Mouse (Mus musculus): Measurements from ENCODE around the gene Trim47. TPM values are rescaled to one million over a fixed set of nuclear protein-coding genes. Genes with fewer than 3 reads are reported as not detected.

Gene Trim47
- 18.2 and 21.3 TPM in 2 replicates for total RNA-seq (2017)

DNA sequence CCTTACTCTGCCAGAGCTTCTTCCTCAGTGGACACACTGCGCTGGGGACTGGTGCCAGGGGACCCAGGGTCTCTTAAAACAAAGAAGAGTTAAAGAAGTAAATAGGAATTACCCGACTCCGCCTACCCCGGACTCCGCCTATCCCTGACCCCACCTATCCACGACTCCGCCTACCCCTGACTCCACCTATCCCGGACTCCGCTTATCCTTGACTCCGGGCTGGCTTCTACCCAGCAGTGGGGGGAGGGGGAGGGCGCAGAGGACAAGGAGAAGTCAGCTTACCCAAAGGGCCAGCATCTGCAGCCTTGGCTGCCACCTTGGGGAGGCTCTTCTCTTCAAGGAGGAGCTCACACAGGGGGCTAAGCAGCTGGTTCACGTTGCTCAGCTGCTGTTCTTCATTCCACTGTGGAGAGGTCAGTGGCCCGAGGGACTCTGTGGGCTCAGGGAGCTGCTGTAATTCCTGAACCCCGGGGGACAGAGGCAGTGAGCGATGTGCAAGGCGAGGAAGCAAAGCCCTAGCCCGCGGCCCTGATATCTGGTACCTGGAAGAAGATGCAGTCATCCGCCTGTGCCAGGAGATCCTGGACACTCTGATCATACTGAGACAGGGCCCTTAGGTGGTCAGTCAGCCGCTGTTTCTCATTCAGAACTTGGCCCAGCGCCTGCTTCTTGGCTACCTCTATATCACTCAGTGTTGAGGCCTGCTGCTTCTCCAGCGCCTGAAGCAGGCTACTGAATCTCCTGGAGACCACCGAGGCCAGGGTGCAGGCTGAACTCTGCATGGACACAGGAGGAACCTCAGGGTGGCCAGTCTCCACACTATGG lies at the start of gene Trim47:
TSS of gene Trim47 (minus strand) at position 55 of the 825 bp plus-strand sequence.
- no peak for ATAC-seq (replicated peaks in 1 of 2; ENCODE audit: insufficient read depth in 1 of 2, low FRiP score in 2 of 2, low TSS enrichment in 1 of 2, low read depth in 1 of 2, poor library complexity in 2 of 2, severe bottlenecking in 2 of 2)

- ATAC-seq (replicated peaks in 1 of 2; ENCODE audit: insufficient read depth in 1 of 2, low FRiP score in 2 of 2, low TSS enrichment in 1 of 2, low read depth in 1 of 2, poor library complexity in 2 of 2, severe bottlenecking in 2 of 2), result no peak
Measured at GRCm38 (mm10) chr11:116176010-116176409, 49.0 kb upstream of the Trim47 start.

- no peak for ATAC-seq (replicated peaks in 1 of 2; ENCODE audit: insufficient read depth in 1 of 2, low FRiP score in 2 of 2, low TSS enrichment in 1 of 2, low read depth in 1 of 2, poor library complexity in 2 of 2, severe bottlenecking in 2 of 2)
Measured at GRCm38 (mm10) chr11:116174775-116175448, 47.9 kb upstream of the Trim47 start.

- ATAC-seq (replicated peaks in 1 of 2; ENCODE audit: insufficient read depth in 1 of 2, low FRiP score in 2 of 2, low TSS enrichment in 1 of 2, low read depth in 1 of 2, poor library complexity in 2 of 2, severe bottlenecking in 2 of 2), result no peak
Measured at GRCm38 (mm10) chr11:116171959-116172358, 44.9 kb upstream of the Trim47 start.

- no peak for ATAC-seq (replicated peaks in 1 of 2; ENCODE audit: insufficient read depth in 1 of 2, low FRiP score in 2 of 2, low TSS enrichment in 1 of 2, low read depth in 1 of 2, poor library complexity in 2 of 2, severe bottlenecking in 2 of 2)
Measured at GRCm38 (mm10) chr11:116170003-116170800, 43.2 kb upstream of the Trim47 start.

DNA sequence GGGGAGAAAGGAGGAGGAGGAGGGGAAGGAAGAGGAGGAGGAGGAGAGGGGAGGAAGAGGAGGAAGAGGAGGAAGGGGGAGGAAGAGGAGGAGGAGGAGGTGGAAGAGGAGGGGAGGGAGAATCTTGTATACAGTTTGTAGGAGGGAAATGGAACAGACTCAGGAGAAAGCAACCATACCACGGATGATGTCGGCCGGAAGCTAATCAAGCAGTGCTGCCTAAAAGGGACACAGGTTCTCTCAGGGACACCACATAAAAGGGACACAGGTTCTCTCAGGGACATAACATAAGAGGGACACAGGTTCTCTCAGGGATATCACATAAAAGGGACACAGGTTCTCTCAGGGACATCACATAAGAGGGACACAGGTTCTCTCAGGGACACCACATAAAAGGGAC lies 42.2 kb upstream of the Trim47 start:
- ATAC-seq (replicated peaks in 1 of 2; ENCODE audit: insufficient read depth in 1 of 2, low FRiP score in 2 of 2, low TSS enrichment in 1 of 2, low read depth in 1 of 2, poor library complexity in 2 of 2, severe bottlenecking in 2 of 2), result no peak

DNA sequence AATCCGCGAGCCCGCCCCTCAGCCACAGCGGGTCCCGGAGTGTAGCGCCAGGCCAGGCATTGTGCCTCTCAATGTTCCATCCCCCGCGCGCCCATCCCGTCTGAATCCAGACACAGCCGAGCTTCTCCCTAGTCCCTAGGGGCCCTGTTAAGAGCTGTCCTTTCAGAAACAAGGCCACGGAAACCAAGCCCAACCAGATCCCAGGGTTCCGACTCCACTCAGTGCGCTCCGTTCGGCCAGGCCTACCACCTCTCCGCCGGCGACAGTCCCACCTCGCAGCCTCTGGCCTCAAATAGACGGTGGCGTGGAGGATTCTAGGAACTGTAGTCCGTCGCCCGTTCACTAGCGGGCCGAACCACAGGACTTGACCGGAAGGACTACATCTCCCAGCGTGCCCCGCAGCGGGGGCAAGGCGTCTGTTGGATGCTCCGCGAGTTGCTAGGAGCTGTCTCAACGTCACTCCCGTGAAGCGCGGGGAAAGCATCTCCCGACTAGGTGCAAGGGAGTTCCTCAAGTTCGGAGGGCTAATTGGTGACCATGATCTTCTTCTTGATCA lies 41.0 kb upstream of the Trim47 start, which contains the start of gene Fbf1:
TSS of gene Fbf1 (minus strand) at position 283 of the 556 bp plus-strand sequence.
- ATAC-seq (replicated peaks in 1 of 2; ENCODE audit: insufficient read depth in 1 of 2, low FRiP score in 2 of 2, low TSS enrichment in 1 of 2, low read depth in 1 of 2, poor library complexity in 2 of 2, severe bottlenecking in 2 of 2), result peak; percentile 98 to 99

GRCm38 (mm10) chr11:116167232-116167631 lies 40.2 kb upstream of the Trim47 start:
- no peak for ATAC-seq (replicated peaks in 1 of 2; ENCODE audit: insufficient read depth in 1 of 2, low FRiP score in 2 of 2, low TSS enrichment in 1 of 2, low read depth in 1 of 2, poor library complexity in 2 of 2, severe bottlenecking in 2 of 2)

DNA sequence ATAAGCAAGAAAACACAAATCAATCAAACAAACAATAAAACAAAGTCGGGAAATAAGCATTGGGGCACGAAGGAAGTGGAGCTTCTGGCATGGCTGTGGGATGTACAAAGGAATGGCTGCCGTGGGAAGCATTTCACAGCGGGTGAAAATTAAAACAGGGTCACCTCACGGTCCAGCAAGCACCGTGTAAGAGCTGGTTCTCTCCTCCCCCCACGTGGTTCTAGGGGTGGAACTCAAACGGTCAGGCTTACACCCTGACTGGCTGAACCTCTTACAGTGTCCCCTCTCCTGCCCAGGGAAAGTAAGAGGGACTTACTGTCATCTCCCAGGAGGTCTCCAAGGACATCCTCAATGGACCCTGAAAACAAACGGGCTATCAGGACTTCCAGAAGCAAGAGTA lies 36.0 kb upstream of the Trim47 start:
- no peak for ATAC-seq (replicated peaks in 1 of 2; ENCODE audit: insufficient read depth in 1 of 2, low FRiP score in 2 of 2, low TSS enrichment in 1 of 2, low read depth in 1 of 2, poor library complexity in 2 of 2, severe bottlenecking in 2 of 2)

- ATAC-seq (replicated peaks in 1 of 2; ENCODE audit: insufficient read depth in 1 of 2, low FRiP score in 2 of 2, low TSS enrichment in 1 of 2, low read depth in 1 of 2, poor library complexity in 2 of 2, severe bottlenecking in 2 of 2), result no peak
Measured at GRCm38 (mm10) chr11:116162146-116162545, 35.1 kb upstream of the Trim47 start.

- ATAC-seq (replicated peaks in 1 of 2; ENCODE audit: insufficient read depth in 1 of 2, low FRiP score in 2 of 2, low TSS enrichment in 1 of 2, low read depth in 1 of 2, poor library complexity in 2 of 2, severe bottlenecking in 2 of 2), result no peak
Measured at GRCm38 (mm10) chr11:116161312-116161711, 34.3 kb upstream of the Trim47 start.

DNA sequence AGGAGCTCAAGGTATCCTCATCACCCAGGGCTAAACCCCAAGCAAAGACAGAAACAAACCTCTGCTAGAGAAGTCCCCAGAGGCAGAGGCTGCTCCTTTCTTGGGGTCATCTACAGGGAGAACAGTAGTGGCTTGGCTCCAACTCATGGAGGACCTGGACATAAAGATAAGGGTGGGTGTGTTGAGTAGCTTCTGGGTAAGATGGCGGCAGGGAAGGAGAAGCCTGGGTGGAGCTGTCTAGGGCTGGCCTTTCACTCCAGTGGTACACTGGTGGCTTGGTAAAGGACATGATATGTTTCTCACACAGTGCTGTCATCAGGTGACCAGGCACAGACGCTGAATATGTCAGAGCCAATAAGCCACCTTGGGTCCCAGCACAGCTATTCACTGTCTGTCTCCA lies 23.9 kb upstream of the Trim47 start:
- no peak for ATAC-seq (replicated peaks in 1 of 2; ENCODE audit: insufficient read depth in 1 of 2, low FRiP score in 2 of 2, low TSS enrichment in 1 of 2, low read depth in 1 of 2, poor library complexity in 2 of 2, severe bottlenecking in 2 of 2)

GRCm38 (mm10) chr11:116149341-116149740 lies 22.3 kb upstream of the Trim47 start:
- ATAC-seq (replicated peaks in 1 of 2; ENCODE audit: insufficient read depth in 1 of 2, low FRiP score in 2 of 2, low TSS enrichment in 1 of 2, low read depth in 1 of 2, poor library complexity in 2 of 2, severe bottlenecking in 2 of 2), result no peak

GRCm38 (mm10) chr11:116148761-116149221 lies 21.8 kb upstream of the Trim47 start:
- no peak for ATAC-seq (replicated peaks in 1 of 2; ENCODE audit: insufficient read depth in 1 of 2, low FRiP score in 2 of 2, low TSS enrichment in 1 of 2, low read depth in 1 of 2, poor library complexity in 2 of 2, severe bottlenecking in 2 of 2)

GRCm38 (mm10) chr11:116146294-116146985 lies 19.4 kb upstream of the Trim47 start:
- ATAC-seq (replicated peaks in 1 of 2; ENCODE audit: insufficient read depth in 1 of 2, low FRiP score in 2 of 2, low TSS enrichment in 1 of 2, low read depth in 1 of 2, poor library complexity in 2 of 2, severe bottlenecking in 2 of 2), result no peak

- ATAC-seq (replicated peaks in 1 of 2; ENCODE audit: insufficient read depth in 1 of 2, low FRiP score in 2 of 2, low TSS enrichment in 1 of 2, low read depth in 1 of 2, poor library complexity in 2 of 2, severe bottlenecking in 2 of 2), result no peak
Measured at GRCm38 (mm10) chr11:116145481-116146293, 18.7 kb upstream of the Trim47 start.

All from hematopoietic stem cell, adult 5-6 weeks (primary cell).